Mouse (Mus musculus) ES-Bruce4 (cell line): Measurements from ENCODE around the gene Lrpprc. TPM values are rescaled to one million over a fixed set of nuclear protein-coding genes. Genes with fewer than 3 reads are reported as not detected.

ENCODE experiments used
- H3K27ac ChIP-seq: 2 replicates; pipeline ENCODE4 v1.5.1; 2012; ENCODE audit warnings: low read length, inconsistent platforms; ENCODE audit not compliant: insufficient read depth
- H3K27me3 ChIP-seq: 2 replicates; pipeline ENCODE4 v1.6.1; 2012; ENCODE audit warnings: mild to moderate bottlenecking, low read length, inconsistent platforms; ENCODE audit not compliant: control insufficient read depth, poor library complexity, insufficient read depth, severe bottlenecking
- H3K36me3 ChIP-seq: 2 replicates; pipeline ENCODE4 v1.6.1; 2012; ENCODE audit warnings: inconsistent platforms, mild to moderate bottlenecking, low read length, moderate library complexity; ENCODE audit not compliant: control insufficient read depth, poor library complexity, insufficient read depth, severe bottlenecking
- H3K4me1 ChIP-seq: one replicate; pipeline ENCODE4 v1.8.1; 2011; ENCODE audit warnings: low read length; ENCODE audit not compliant: control insufficient read depth, insufficient read depth
- H3K4me3 ChIP-seq: 2 replicates; pipeline ENCODE4 v1.5.1; 2011; ENCODE audit warnings: low read depth, mild to moderate bottlenecking, low read length
- H3K9ac ChIP-seq: 2 replicates; pipeline ENCODE4 v1.6.1; 2012; ENCODE audit warnings: low read depth, mild to moderate bottlenecking, inconsistent platforms; ENCODE audit not compliant: poor library complexity, severe bottlenecking
- H3K9me3 ChIP-seq: replicated peaks from 2 replicates; pipeline ENCODE4 v1.6.1; 2012; ENCODE audit warnings: mild to moderate bottlenecking, low read length, inconsistent platforms; ENCODE audit not compliant: control insufficient read depth, poor library complexity, insufficient read depth, severe bottlenecking
- CTCF ChIP-seq: IDR thresholded peaks from one replicate; pipeline ENCODE4 v1.8.1; 2011; ENCODE audit warnings: low read depth, low read length
- EP300 ChIP-seq: IDR thresholded peaks from 2 replicates; pipeline ENCODE4 v1.6.1; 2011; ENCODE audit warnings: low read depth, low read length; ENCODE audit not compliant: insufficient read depth
- POLR2A ChIP-seq: IDR thresholded peaks from one replicate; pipeline ENCODE4 v1.8.1; 2011; ENCODE audit warnings: low read length; ENCODE audit not compliant: insufficient read depth
- polyA plus RNA-seq: library from polyadenylated mRNA; stranded (reverse); fragments of >200 nt; gene quantifications from 2 replicates; pipeline ENCODE4 v1.2.4, GENCODE M21; 2011; ENCODE audit warnings: low read depth; ENCODE audit not compliant: missing spikeins, insufficient read depth, insufficient read length

Lrpprc gene
- polyA plus RNA-seq, 1 experiment = 78.8 TPM

DNA sequence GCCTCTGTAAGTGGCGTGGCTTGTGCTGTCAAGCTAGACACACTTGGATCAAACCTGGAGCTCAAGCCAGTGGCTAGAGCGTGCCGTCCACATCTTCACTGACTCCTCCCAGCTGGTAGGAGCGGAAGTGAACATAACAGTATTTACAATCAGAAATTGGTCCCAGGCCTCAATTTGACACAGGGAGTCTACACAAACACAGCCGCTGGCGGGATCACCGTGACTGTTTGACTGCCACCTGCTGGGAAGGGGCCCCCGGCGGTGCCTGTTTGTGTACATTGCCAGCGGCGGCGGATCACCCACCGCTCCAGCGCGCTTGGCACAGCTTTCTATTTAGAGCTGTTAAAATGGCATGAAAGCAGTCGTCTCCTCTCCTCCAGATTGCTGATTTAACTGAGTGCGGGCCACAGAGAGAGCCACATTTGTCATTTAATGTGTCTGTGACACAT lies 81.2 kb downstream of the Lrpprc start:
- Histone ChIP-seq H3K27ac (no peak overlapping the region), H3K4me1 (no peaks in the 10 kb centered on the region), H3K4me3 (no peak overlapping the region), H3K9ac (no peak overlapping the region), H3K27me3 (no peaks in the 10 kb centered on the region), H3K9me3 (no peaks in the 10 kb centered on the region), H3K36me3 (peaks cover 13% of the 10 kb centered on the region)
- no peak for TF ChIP-seq CTCF
- TF ChIP-seq EP300 = no peak
- TF ChIP-seq POLR2A = no peak

GRCm38 (mm10) chr17:84708818-84709217 lies 81.8 kb downstream of the Lrpprc start:
- H3K27me3 ChIP-seq = no peaks in the 10 kb centered on the region
- H3K9ac ChIP-seq = no peak overlapping the region
- TF ChIP-seq CTCF (no peak), POLR2A (no peak)
- no peaks in the 10 kb centered on the region for H3K4me1 ChIP-seq
- peaks cover 13% of the 10 kb centered on the region for H3K36me3 ChIP-seq
- H3K27ac ChIP-seq = no peak overlapping the region
- no peak overlapping the region for H3K4me3 ChIP-seq
- no peaks in the 10 kb centered on the region for H3K9me3 ChIP-seq

DNA sequence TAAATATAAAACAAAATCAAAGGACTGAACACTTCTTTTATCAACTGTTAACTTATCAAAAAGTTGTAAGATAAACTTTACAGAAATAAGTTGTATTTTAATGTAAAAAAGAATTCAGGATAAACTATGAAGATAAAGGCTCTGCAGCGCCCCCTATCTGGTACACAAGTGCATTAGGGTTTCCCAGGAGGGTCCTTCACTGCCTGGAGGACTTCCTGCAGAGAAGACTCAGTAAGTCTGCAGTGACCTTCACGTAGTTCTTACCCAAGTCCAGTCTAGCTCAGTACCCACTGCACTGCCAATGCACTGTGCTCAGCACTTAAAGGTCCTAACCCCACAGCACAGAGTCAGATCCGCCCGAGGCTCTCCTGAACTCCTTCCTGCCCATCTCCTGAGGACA lies 83.2 kb downstream of the Lrpprc start:
- H3K36me3 ChIP-seq = peaks cover 13% of the 10 kb centered on the region
- TF ChIP-seq CTCF (peak; percentile 27), POLR2A (no peak)

GRCm38 (mm10) chr17:84698727-84699126 lies 91.9 kb downstream of the Lrpprc start:
- Histone ChIP-seq H3K27me3 (no peaks in the 10 kb centered on the region), H3K36me3 (no peaks in the 10 kb centered on the region), H3K4me1 (no peaks in the 10 kb centered on the region), H3K27ac (no peak overlapping the region), H3K9ac (no peak overlapping the region), H3K9me3 (no peaks in the 10 kb centered on the region), H3K4me3 (no peak overlapping the region)
- TF ChIP-seq EP300 (no peak), CTCF (peak; percentile 89)

More for the DNA sequence above, 83.2 kb downstream of the Lrpprc start:
- Histone ChIP-seq H3K4me3 (no peak overlapping the region), H3K9me3 (no peaks in the 10 kb centered on the region), H3K27ac (no peak overlapping the region), H3K4me1 (no peaks in the 10 kb centered on the region), H3K9ac (no peak overlapping the region), H3K27me3 (no peaks in the 10 kb centered on the region)

GRCm38 (mm10) chr17:84696537-84696936 lies 94.1 kb downstream of the Lrpprc start:
- H3K27ac ChIP-seq = no peak overlapping the region
- no peak overlapping the region for H3K4me3 ChIP-seq
- H3K27me3 ChIP-seq = no peaks in the 10 kb centered on the region
- no peaks in the 10 kb centered on the region for H3K4me1 ChIP-seq
- no peaks in the 10 kb centered on the region for H3K9me3 ChIP-seq
- H3K36me3 ChIP-seq = no peaks in the 10 kb centered on the region
- no peak for TF ChIP-seq EP300
- TF ChIP-seq POLR2A = no peak
- no peak for TF ChIP-seq CTCF
- no peak overlapping the region for H3K9ac ChIP-seq

DNA sequence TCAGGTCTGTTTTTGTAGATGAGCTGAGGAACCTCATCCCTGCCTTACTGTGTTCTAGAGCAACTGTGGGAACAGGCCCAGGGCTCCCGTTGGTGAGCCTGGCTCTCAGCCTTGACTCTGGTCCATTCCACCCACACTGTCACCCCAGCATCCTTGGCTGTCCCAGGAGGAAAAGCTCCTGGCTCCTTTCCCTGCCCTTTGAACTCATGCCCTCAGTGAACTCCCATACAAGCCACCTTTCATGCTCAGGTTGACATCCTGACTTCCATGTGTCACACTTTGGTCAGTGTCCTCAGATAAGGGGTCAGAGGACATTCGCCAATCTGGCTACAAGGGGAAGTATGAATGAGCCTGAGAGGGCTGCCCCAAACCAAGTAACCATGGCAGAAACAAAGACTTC lies 96.8 kb downstream of the Lrpprc start:
- Histone ChIP-seq H3K4me1 (no peaks in the 10 kb centered on the region), H3K36me3 (no peaks in the 10 kb centered on the region), H3K9me3 (no peaks in the 10 kb centered on the region), H3K9ac (no peak overlapping the region), H3K27me3 (no peaks in the 10 kb centered on the region), H3K27ac (no peak overlapping the region), H3K4me3 (no peak overlapping the region)
- TF ChIP-seq CTCF = no peak
- no peak for TF ChIP-seq EP300
- no peak for TF ChIP-seq POLR2A
